Mouse (Mus musculus) ZHBTc4 (cell line): Measurements from ENCODE around the gene Dynll2.

ENCODE experiments used
- DNase-seq: peaks from one replicate; pipeline ENCODE4 v3.0.0-alpha.2; 2011; ENCODE audit warnings: low read depth, low spot score

Gene Dynll2

GRCm38 (mm10) chr11:87986831-87987793, at the start of gene Dynll2:
TSS of gene Dynll2 (minus strand) at chr11:87987533.
- DNase-seq, result peak; percentile 98

- no peak for DNase-seq
Observed at GRCm38 (mm10) chr11:88036761-88037251, 49.5 kb upstream of the Dynll2 start.

GRCm38 (mm10) chr11:88035970-88036369, 48.6 kb upstream of the Dynll2 start:
- DNase-seq, result no peak

GRCm38 (mm10) chr11:88031753-88032152, 44.4 kb upstream of the Dynll2 start:
- peak; percentile 69 for DNase-seq

GRCm38 (mm10) chr11:88030836-88031235, 43.5 kb upstream of the Dynll2 start:
- DNase-seq, result no peak

- DNase-seq, result no peak
Observed at GRCm38 (mm10) chr11:88030219-88030618, 42.9 kb upstream of the Dynll2 start.

GRCm38 (mm10) chr11:88028193-88028684, 40.9 kb upstream of the Dynll2 start:
- DNase-seq, result peak; percentile 78

GRCm38 (mm10) chr11:88027391-88028035, 40.2 kb upstream of the Dynll2 start:
- DNase-seq, result peak; percentile 93

GRCm38 (mm10) chr11:88023933-88024332, 36.6 kb upstream of the Dynll2 start:
- DNase-seq, result no peak

GRCm38 (mm10) chr11:88015795-88016194, 28.5 kb upstream of the Dynll2 start:
- DNase-seq, result peak; percentile 65

GRCm38 (mm10) chr11:88015161-88015560, 27.8 kb upstream of the Dynll2 start:
- no peak for DNase-seq

GRCm38 (mm10) chr11:88013632-88014031, 26.3 kb upstream of the Dynll2 start:
- DNase-seq, result peak; percentile 83

- no peak for DNase-seq
Observed at GRCm38 (mm10) chr11:88012621-88013244, 25.4 kb upstream of the Dynll2 start.

- DNase-seq, result no peak
Observed at GRCm38 (mm10) chr11:88011914-88012419, 24.6 kb upstream of the Dynll2 start.

- DNase-seq, result no peak
Observed at GRCm38 (mm10) chr11:88011208-88011913, 24.0 kb upstream of the Dynll2 start.

- DNase-seq, result peak; percentile 50
Observed at GRCm38 (mm10) chr11:88009542-88010190, 22.3 kb upstream of the Dynll2 start.

GRCm38 (mm10) chr11:88008641-88009040, 21.3 kb upstream of the Dynll2 start:
- DNase-seq, result no peak

- no peak for DNase-seq
Observed at GRCm38 (mm10) chr11:88004123-88004522, 16.8 kb upstream of the Dynll2 start.

GRCm38 (mm10) chr11:88002738-88003137, 15.4 kb upstream of the Dynll2 start:
- DNase-seq, result no peak

- DNase-seq, result no peak
Observed at GRCm38 (mm10) chr11:87999751-88000150, 12.4 kb upstream of the Dynll2 start.
